Mouse (Mus musculus) CD4-positive naive resting alpha-beta T cell, adult 76 days (primary cell): ENCODE measurements around the gene Olfr56. TPM values are rescaled to one million over a fixed set of nuclear protein-coding genes. Genes with fewer than 3 reads are reported as not detected.

Experiments used
- total RNA-seq: library from RNA; stranded (reverse); gene quantifications from one replicate; pipeline ENCODE4 v1.2.4, GENCODE M21; 2023

Olfr56 gene
- total RNA-seq = 1.8 TPM

DNA sequence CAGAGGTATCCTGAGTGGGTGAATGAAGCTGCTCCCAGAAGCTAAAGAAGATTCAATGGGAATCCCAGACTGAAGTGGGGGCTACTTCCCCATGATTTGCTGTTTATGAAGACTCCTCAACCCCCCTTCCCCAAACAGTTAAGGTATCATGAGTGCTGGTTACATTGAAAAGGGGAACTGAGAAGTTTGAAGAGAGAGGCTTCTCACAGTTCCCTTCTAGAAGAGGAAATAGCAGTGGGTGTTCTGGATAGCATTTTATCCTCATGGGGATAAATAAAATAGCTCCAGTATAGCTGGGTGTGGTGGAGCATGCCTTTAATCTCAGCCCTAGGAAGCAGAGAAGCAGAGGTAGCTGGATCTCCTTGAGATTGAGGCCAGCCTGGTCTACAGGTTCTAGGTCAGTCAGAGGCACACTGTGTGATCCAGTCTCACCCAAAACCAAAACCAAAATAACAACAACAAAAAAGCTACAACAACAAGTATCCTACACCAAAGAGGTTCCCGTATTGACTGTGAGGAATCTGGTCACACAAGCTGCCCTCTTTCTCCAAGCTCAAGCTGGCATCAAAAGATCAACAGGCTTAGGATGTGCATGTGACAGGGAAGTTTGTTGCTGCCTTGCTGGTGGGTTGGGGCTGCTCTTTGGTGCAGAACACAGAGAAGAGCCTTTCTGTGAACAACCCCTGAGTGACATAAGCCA lies at the start of gene Olfr56:
Gene Olfr56 (plus strand): TSS at position 650 of the 700 bp plus-strand sequence.

DNA sequence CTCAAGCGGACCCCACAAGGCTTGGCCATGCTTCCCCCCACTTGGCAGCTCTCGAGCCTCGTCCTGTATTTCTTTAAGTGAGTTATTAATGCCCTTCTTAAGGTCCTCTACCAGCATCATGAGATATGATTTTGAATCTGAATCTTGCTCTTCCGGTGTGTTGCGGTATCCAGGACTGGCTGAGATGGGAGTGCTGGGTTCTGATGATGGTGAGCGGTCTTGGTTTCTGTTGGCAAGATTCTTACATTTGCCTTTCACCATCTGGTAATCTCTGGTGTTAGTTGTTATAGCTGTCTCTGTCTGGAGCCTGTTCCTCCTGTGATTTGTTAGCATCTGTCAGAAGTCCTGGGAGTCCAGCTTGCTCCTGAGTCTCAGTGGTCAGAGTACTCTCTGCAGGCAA lies 32.6 kb upstream of the Olfr56 start, which contains the start of gene Psme2b:
Gene Psme2b (minus strand): TSS at position 101 of the 400 bp plus-strand sequence.

DNA sequence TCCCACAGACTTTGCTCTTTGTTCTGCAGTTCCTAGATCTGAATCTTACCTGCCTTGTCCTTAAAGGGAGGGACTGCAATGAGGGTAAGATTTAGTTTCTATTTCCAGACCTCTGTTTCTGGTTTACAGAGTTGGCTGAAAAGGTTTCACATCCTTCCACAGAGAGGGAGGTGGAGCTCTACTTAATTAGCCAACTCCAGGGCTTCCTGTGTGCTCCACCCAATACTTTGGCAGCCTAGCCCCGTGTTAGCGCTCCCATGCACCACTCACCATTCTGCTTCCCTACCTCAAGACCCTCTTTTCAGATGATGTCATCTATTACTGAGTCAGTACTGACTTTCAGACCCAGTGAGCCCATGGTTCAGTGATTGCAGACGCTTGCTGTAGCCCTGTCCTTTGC lies 562 bp downstream of the Olfr56 start, which contains the start of gene 9930111J21Rik1:
Gene 9930111J21Rik1 (minus strand): TSS at position 148 of the 400 bp plus-strand sequence.

DNA sequence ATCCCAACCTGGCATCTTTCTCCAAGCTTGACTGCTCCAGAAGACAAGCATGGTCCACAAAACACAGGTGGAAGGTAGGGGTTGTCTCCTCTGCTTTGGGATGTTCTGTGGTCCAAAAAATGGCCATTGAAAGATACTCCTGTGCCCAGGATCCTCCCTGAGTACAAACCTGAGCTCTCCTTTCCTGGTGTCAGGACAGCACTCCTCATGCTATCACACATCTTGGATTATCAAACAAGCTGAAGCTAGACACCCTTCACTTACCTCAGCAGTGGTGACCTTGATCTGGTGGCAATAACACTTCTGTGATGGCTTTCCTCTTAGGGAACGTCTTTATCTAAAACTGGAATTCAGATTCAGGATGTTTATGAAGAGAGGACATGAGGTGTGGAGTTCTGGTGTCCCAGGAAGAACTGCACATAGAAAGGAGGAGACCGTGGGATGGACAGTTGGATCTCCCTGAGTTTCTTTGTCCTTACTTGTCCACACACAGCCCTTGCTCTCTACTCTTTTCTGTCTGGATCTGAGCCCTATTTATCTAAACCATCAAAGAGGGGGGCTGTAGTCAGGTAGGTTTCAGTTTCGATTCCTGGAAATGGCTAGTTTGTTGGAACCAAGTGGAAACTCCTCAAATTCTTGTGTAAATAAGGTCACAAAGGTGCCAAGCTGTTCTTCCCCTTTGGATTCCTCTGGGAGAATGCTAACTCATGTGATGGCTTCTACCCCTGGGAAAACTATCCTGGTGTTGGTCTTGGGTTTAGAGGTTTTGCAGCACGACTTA lies 13.2 kb downstream of the Olfr56 start, which contains the start of gene Gm12185:
Gene Gm12185 (minus strand): TSS at position 487 of the 781 bp plus-strand sequence.

DNA sequence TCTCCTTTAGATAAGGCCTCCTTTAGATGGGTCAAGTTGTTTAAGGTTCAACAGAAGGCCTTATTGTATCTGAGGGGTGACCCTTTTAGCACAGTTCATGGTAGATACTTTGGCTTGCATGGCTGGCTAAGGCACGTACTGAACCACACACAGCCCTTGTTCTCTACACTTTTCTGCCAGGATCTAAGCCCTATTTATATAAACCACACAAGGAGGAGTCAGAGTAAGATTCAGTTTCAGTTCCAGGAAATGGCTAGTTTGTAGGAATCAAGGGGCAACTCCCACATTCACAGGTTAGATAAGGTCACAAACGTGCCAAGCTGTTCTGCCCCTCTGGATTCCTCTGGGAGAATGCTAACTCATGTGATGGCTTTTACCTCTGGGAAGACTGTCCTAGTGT lies 15.3 kb downstream of the Olfr56 start, which contains the start of gene Tgtp1:
Gene Tgtp1 (minus strand): TSS at position 155 of the 400 bp plus-strand sequence.

DNA sequence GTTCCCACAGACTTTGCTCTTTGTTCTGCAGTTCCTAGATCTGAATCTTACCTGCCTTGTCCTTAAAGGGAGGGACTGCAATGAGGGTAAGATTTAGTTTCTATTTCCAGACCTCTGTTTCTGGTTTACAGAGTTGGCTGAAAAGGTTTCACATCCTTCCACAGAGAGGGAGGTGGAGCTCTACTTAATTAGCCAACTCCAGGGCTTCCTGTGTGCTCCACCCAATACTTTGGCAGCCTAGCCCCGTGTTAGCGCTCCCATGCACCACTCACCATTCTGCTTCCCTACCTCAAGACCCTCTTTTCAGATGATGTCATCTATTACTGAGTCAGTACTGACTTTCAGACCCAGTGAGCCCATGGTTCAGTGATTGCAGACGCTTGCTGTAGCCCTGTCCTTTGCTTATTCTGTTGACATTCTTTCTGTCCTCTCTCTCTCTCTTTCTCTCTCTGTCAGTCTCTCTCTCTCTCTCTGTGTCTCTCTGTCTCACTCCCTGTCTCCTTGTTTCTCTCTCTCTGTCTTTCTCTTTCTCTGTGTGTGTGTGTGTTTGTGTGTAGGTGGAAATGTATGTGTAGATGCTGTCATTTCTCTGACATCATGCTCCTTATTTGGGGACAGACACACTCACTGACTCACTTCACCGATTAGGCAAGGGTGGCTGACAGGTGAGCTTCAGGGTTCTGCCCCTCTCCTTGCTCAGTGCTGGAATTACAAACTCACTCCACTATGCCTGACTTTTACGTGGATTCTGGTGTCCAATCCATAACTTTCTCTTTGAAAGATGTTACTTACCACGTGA lies 72.6 kb downstream of the Olfr56 start, which contains the start of gene 9930111J21Rik2:
Gene 9930111J21Rik2 (minus strand): TSS at position 150 of the 799 bp plus-strand sequence.

DNA sequence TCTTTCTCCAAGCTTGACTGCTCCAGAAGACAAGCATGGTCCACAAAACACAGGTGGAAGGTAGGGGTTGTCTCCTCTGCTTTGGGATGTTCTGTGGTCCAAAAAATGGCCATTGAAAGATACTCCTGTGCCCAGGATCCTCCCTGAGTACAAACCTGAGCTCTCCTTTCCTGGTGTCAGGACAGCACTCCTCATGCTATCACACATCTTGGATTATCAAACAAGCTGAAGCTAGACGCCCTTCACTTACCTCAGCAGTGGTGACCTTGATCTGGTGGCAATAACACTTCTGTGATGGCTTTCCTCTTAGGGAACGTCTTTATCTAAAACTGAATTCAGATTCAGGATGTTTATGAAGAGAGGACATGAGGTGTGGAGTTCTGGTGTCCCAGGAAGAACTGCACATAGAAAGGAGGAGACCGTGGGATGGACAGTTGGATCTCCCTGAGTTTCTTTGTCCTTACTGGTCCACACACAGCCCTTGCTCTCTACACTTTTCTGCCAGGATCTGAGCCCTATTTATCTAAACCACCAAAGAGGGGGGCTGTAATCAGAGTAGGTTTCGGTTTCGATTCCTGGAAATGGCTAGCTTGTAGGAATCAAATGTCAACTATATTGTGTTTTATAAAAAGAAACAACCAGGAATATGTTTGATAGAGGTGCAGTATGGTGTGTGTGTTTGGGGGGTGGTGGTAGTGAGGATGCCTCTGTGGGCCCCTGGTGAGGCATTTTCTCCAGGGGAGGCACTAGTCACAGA lies 85.2 kb downstream of the Olfr56 start, which contains the start of gene Tgtp2:
Gene Tgtp2 (minus strand): TSS at position 494 of the 757 bp plus-strand sequence.

DNA sequence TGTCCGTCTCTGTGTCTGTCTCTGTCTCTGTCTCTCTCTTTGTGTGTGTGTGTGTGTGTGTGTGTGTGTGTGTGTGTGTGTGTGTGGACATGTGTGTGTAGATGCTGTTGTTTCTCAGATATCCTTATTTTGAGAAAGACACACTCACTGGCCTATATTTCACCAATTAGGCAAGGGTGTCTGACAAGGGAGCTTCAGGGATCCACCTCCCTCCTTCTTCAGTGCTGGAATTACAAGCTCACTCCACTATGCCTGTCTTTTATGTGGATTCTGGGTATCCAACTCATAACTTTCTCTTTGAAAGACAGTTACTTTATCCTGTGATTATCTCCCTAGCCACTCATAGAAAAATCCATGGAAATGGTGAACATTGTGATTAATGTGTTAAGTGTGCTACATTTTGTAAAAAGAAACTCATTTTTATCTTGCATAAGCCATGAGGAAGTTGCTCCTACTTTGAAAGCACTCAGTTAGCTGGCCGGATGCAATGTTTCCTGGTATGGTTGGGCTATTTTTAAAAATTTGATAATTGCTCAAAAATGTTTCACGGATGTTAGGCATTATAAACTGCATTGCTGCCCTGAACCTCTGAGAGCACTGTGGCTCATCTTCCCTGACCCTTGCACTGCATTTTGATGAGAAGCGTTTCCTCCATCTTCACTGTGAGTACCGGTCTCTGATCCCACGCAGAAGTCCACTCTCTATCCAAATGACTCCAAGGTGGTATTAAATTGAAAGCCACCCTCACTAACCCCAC lies 97.5 kb downstream of the Olfr56 start, which contains the start of gene Ifi47:
Gene Ifi47 (plus strand): TSS at position 587 of the 757 bp plus-strand sequence.

DNA sequence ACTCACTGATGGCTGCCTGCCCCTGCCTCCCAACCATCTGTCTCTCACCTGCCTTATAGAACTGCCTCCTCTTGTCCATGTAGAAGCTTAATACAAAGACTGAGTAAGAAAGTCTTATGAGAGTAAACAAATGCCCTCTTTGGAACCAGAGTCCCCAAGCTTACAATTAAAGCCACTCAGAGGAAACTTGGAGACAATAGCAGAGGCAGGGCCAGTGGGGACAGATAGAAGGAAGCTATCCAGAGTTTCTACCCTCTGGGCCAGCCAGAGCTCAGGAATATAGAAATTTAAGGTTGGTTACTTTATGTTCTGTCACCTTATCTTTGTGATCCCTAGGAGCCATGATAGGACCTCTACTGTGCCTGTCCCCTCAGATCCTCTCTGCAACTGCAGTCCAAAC lies 136.1 kb downstream of the Olfr56 start, which contains the start of gene Olfr1396:
Gene Olfr1396 (minus strand): TSS at position 101 of the 400 bp plus-strand sequence.

DNA sequence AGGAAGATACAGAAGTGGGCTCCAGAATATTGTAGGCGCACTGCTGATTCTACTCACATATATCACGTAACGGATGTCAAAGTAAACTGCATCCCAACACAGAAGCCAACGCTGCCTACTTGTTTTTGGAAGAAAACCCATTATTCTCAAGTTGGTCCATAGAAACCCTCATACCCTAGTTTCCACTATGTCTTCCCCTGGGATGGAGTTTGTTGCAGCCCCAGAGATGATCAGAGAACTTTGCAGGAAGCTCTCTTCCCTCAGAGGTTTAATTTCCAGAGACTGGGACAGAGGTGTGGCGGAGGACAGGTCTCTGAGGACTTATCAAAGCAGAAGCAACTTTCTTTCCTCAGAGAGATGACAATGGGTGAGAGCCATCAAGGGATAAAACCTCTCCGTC lies 163.3 kb downstream of the Olfr56 start, which contains the start of gene Olfr1395:
Gene Olfr1395 (plus strand): TSS at position 301 of the 400 bp plus-strand sequence.

DNA sequence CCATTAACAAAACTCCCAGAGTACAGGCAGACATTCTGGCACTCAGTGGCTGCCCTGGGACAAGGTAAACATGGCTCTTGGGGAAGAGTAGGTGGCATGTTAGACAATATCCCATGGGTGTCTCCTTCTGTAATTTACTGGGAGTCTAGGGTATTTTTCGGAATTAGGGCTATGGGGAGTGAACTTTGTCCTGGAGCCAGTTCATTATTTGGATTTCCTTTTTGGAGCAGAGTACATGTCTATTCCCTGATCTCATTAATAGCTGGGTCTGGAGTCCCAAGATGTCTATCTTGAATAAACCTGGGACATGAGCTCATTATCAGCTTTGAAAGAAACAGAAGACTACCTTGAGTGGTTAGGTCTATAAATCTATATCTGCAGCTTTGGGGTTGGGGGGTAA lies 175.4 kb downstream of the Olfr56 start, which contains the start of gene Olfr1394:
Gene Olfr1394 (plus strand): TSS at position 301 of the 400 bp plus-strand sequence.

Other genes with a start within 250 kb of the Olfr56 start
- gene Rack1, start 178.6 kb upstream of the Olfr56 start, total RNA-seq = 1,977 TPM
- 30.1 TPM for gene Trim41, start 161.5 kb upstream of the Olfr56 start, total RNA-seq
- gene Trim7, start 152.7 kb upstream of the Olfr56 start, total RNA-seq = 12.6 TPM
- 0.56 TPM for gene Gm12184, start 152.2 kb upstream of the Olfr56 start, total RNA-seq
- gene Irgm1, start 107.2 kb upstream of the Olfr56 start, total RNA-seq = 45.9 TPM
- gene Gm5431, start 76.7 kb upstream of the Olfr56 start, total RNA-seq = 4.7 TPM
- 56.5 TPM for gene Psme2b, start 32.7 kb upstream of the Olfr56 start, total RNA-seq
- 101 TPM for gene 9930111J21Rik1, start 509 bp downstream of the Olfr56 start, total RNA-seq
- 12.5 TPM for gene Gm12185, start 13.3 kb downstream of the Olfr56 start, total RNA-seq
- 51.4 TPM for gene Tgtp1, start 15.3 kb downstream of the Olfr56 start, total RNA-seq
- 128 TPM for gene 9930111J21Rik2, start 72.4 kb downstream of the Olfr56 start, total RNA-seq
- 70.1 TPM for gene Tgtp2, start 85.3 kb downstream of the Olfr56 start, total RNA-seq
- 87.3 TPM for gene Ifi47, start 97.7 kb downstream of the Olfr56 start, total RNA-seq
- gene Olfr1396, start 136.0 kb downstream of the Olfr56 start, total RNA-seq = not detected
- gene Olfr1395, start 163.4 kb downstream of the Olfr56 start, total RNA-seq = not detected
- not detected for gene Olfr1394, start 175.5 kb downstream of the Olfr56 start, total RNA-seq
- not detected for gene Btnl9, start 208.3 kb downstream of the Olfr56 start, total RNA-seq
- 106 TPM for gene Zfp62, start 224.4 kb downstream of the Olfr56 start, total RNA-seq